Mouse (Mus musculus): ENCODE data around the gene Zfp449. TPM values are rescaled to one million over a fixed set of nuclear protein-coding genes. Genes with fewer than 3 reads are reported as not detected.

Zfp449 gene
- 2.1 TPM in 2 replicates for polyA plus RNA-seq (2021; fragmentation: Nextera tagmentation)
- long read RNA-seq, experiment 1, transcript Zfp449-201 (5 exons, 3,738 nt), result major isoform, 9 of 30 reads
- long read RNA-seq, experiment 1, partial matches to known transcripts, result 10 of 30 reads
- long read RNA-seq, experiment 1, other reads (novel, unspliced or antisense), result 11 of 30 reads
- long read RNA-seq, experiment 2, partial matches to known transcripts, result 0 of 5 reads
- long read RNA-seq, experiment 2, other reads (novel, unspliced or antisense), result 1 of 5 reads

GRCm38 (mm10) chrX:56346176-56346931, at the start of gene Zfp449:
Gene Zfp449 (plus strand): TSS chrX:56346400.

GRCm38 (mm10) chrX:56374431-56375128, 28.4 kb downstream of the Zfp449 start, which contains the start of gene Smim10l2a:
Gene Smim10l2a (plus strand): TSS chrX:56374586.

Other genes with a start within 250 kb of the Zfp449 start
- 0.36 and 0.60 TPM in 2 replicates for gene 3830403N18Rik, start 209.8 kb upstream of the Zfp449 start, polyA plus RNA-seq (2021; fragmentation: Nextera tagmentation)
- gene Gm773, start 133.5 kb upstream of the Zfp449 start, polyA plus RNA-seq (2021; fragmentation: Nextera tagmentation), result not detected in 2 replicates
- gene Smim10l2a, start 28.2 kb downstream of the Zfp449 start, polyA plus RNA-seq (2021; fragmentation: Nextera tagmentation), result 16.1 and 19.0 TPM in 2 replicates
- 0.88 TPM in 1 of 2 replicates, not detected in the other for gene Gm2174, start 101.6 kb downstream of the Zfp449 start, polyA plus RNA-seq (2021; fragmentation: Nextera tagmentation)
- gene Ints6l, start 108.5 kb downstream of the Zfp449 start, polyA plus RNA-seq (2021; fragmentation: Nextera tagmentation), result 3.0 and 4.2 TPM in 2 replicates
- not detected in 2 replicates for gene Gm10477, start 178.3 kb downstream of the Zfp449 start, polyA plus RNA-seq (2021; fragmentation: Nextera tagmentation)
- not detected in 2 replicates for gene Gm648, start 203.2 kb downstream of the Zfp449 start, polyA plus RNA-seq (2021; fragmentation: Nextera tagmentation)

Data from left cerebral cortex, adult 6 months (tissue).